Mouse (Mus musculus) intestine, embryonic 16.5 days (tissue): Measurements from ENCODE around the gene Ptgr2. TPM values are rescaled to one million over a fixed set of nuclear protein-coding genes. Genes with fewer than 3 reads are reported as not detected.

Experiments
- ATAC-seq: fragments of 200-750 bp; cut with Nextera tagmentation; 2 replicates; pipeline ENCODE4 v1.8.0; 2017; ENCODE audit warnings: moderate TSS enrichment, moderate library complexity
- H3K27ac ChIP-seq: fragments of 300-500 bp; sonication (generic); 2 replicates; pipeline ENCODE4 v1.5.1; 2014; ENCODE audit warnings: mild to moderate bottlenecking, low read length
- H3K27me3 ChIP-seq: fragments of 300-500 bp; sonication (generic); replicated peaks from 2 replicates; pipeline ENCODE4 v1.6.1; 2014; ENCODE audit warnings: low read length, control low read depth, mixed read lengths; ENCODE audit not compliant: control insufficient read depth, insufficient read depth
- H3K36me3 ChIP-seq: fragments of 300-500 bp; sonication (generic); 2 replicates; pipeline ENCODE4 v1.6.1; 2014; ENCODE audit warnings: low read length, control low read depth; ENCODE audit not compliant: control insufficient read depth, insufficient read depth
- H3K4me1 ChIP-seq: fragments of 300-500 bp; sonication (generic); 2 replicates; pipeline ENCODE4 v1.6.1; 2014; ENCODE audit warnings: low read length, control low read depth, mixed read lengths; ENCODE audit not compliant: control insufficient read depth, insufficient read depth
- H3K4me2 ChIP-seq: fragments of 300-500 bp; sonication (generic); 2 replicates; pipeline ENCODE4 v1.6.1; 2014; ENCODE audit warnings: low read depth, low read length, control low read depth
- H3K4me3 ChIP-seq: fragments of 300-500 bp; sonication (generic); 2 replicates; pipeline ENCODE4 v1.5.1; 2014; ENCODE audit warnings: mild to moderate bottlenecking, low read length
- H3K9ac ChIP-seq: fragments of 300-500 bp; sonication (generic); 2 replicates; pipeline ENCODE4 v1.6.1; 2014; ENCODE audit warnings: low read depth, low read length
- H3K9me3 ChIP-seq: fragments of 300-500 bp; sonication (generic); 2 replicates; pipeline ENCODE4 v1.6.1; 2016; ENCODE audit warnings: low read length, control low read depth; ENCODE audit not compliant: control insufficient read depth
- WGBS: fragments of 180-500 bp; shearing (Covaris S2); extraction: QIAGEN DNeasy Blood & Tissue Kit; methylation state at CpG from one replicate; pipeline ENCODE4 v1.1.7; 2014; 5-methylcytosine and 5-hydroxymethylcytosine counted together
- polyA plus RNA-seq: library from polyadenylated mRNA; unstranded; fragments of >200 nt; fragmentation: Nextera tagmentation; extraction: Ambion mirVana; gene quantifications from 2 replicates; pipeline ENCODE4 v1.2.1, GENCODE M21; 2015

The Ptgr2 gene
- polyA plus RNA-seq, 1 experiment from 2014 or later = 58.1 TPM

- Histone ChIP-seq H3K4me1 (no peaks in the 10 kb centered on the region), H3K36me3 (0 out of 2 replicates have a peak, but pooled peaks cover 5% of the 10 kb centered on the region), H3K27ac (no peak overlapping the region), H3K4me2 (no peak overlapping the region), H3K4me3 (no peak overlapping the region), H3K27me3 (no peaks in the 10 kb centered on the region), H3K9me3 (no peaks in the 10 kb centered on the region), H3K9ac (no peak overlapping the region)
- ATAC-seq = no peak
- WGBS = 63% methylated on average over 3 of the region's 3 CpGs
Observed at GRCm38 (mm10) chr12:84288461-84288860, 3.4 kb downstream of the Ptgr2 start.

GRCm38 (mm10) chr12:84297851-84298250 lies 12.8 kb downstream of the Ptgr2 start:
- no peaks in the 10 kb centered on the region for H3K27me3 ChIP-seq
- no peak overlapping the region for H3K9ac ChIP-seq
- ATAC-seq = no peak
- no peaks in the 10 kb centered on the region for H3K9me3 ChIP-seq
- H3K27ac ChIP-seq = no peak overlapping the region
- 89% methylated on average over 6 of the region's 6 CpGs for WGBS
- no peak overlapping the region for H3K4me3 ChIP-seq
- H3K36me3 ChIP-seq = 0 out of 2 replicates have a peak, but pooled peaks cover 7% of the 10 kb centered on the region
- H3K4me1 ChIP-seq = no peaks in the 10 kb centered on the region
- H3K4me2 ChIP-seq = no peak overlapping the region

- Histone ChIP-seq H3K9ac (no peak overlapping the region), H3K9me3 (no peaks in the 10 kb centered on the region), H3K27ac (no peak overlapping the region), H3K4me2 (no peak overlapping the region), H3K27me3 (no peaks in the 10 kb centered on the region), H3K4me1 (no peaks in the 10 kb centered on the region), H3K36me3 (0 out of 2 replicates have a peak, but pooled peaks cover 4% of the 10 kb centered on the region), H3K4me3 (no peak overlapping the region)
- 96% methylated on average over 2 of the region's 2 CpGs for WGBS
- ATAC-seq = no peak
Observed at GRCm38 (mm10) chr12:84299265-84299664, 14.2 kb downstream of the Ptgr2 start.

GRCm38 (mm10) chr12:84304101-84304500 lies 19.1 kb downstream of the Ptgr2 start:
- WGBS = 78% methylated on average over 5 of the region's 5 CpGs

GRCm38 (mm10) chr12:84304554-84304953 lies 19.5 kb downstream of the Ptgr2 start:
- H3K4me2 ChIP-seq = no peak overlapping the region
- H3K9ac ChIP-seq = no peak overlapping the region
- H3K9me3 ChIP-seq = no peaks in the 10 kb centered on the region
- no peaks in the 10 kb centered on the region for H3K27me3 ChIP-seq
- H3K27ac ChIP-seq = no peak overlapping the region
- H3K36me3 ChIP-seq = peaks cover 8% of the 10 kb centered on the region; the same call in 1 of the 2 replicates
- H3K4me3 ChIP-seq = no peak overlapping the region
- no peaks in the 10 kb centered on the region; the same call in 1 of the 2 replicates for H3K4me1 ChIP-seq
- ATAC-seq = 0 out of 2 replicates have a peak, but pooled peaks have one; percentile 10
- 75% methylated on average over 1 of the region's 1 CpGs for WGBS

More at GRCm38 (mm10) chr12:84304101-84304500, 19.1 kb downstream of the Ptgr2 start:
- ATAC-seq = peak; percentile 92
- H3K9ac ChIP-seq = no peak overlapping the region
- H3K36me3 ChIP-seq = peaks cover 8% of the 10 kb centered on the region; the same call in 1 of the 2 replicates
- H3K27ac ChIP-seq = no peak overlapping the region
- H3K4me1 ChIP-seq = no peaks in the 10 kb centered on the region; the same call in 1 of the 2 replicates
- H3K27me3 ChIP-seq = no peaks in the 10 kb centered on the region
- no peaks in the 10 kb centered on the region for H3K9me3 ChIP-seq
- H3K4me2 ChIP-seq = no peak overlapping the region
- no peak overlapping the region for H3K4me3 ChIP-seq

- no peak for ATAC-seq
- H3K4me2 ChIP-seq = no peak overlapping the region
- no peak overlapping the region for H3K4me3 ChIP-seq
- 78% methylated on average over 3 of the region's 5 CpGs for WGBS
- peaks cover 5% of the 10 kb centered on the region; the same call in 1 of the 2 replicates for H3K4me1 ChIP-seq
- H3K9ac ChIP-seq = no peak overlapping the region
- H3K9me3 ChIP-seq = no peaks in the 10 kb centered on the region
- peaks cover 3% of the 10 kb centered on the region; the same call in 1 of the 2 replicates for H3K36me3 ChIP-seq
- no peaks in the 10 kb centered on the region for H3K27me3 ChIP-seq
- H3K27ac ChIP-seq = no peak overlapping the region
Observed at GRCm38 (mm10) chr12:84311306-84311705, 26.3 kb downstream of the Ptgr2 start.

GRCm38 (mm10) chr12:84316006-84316405 lies 31.0 kb downstream of the Ptgr2 start:
- peaks cover 9% of the 10 kb centered on the region for H3K4me1 ChIP-seq
- 34% methylated on average over 7 of the region's 7 CpGs for WGBS
- H3K27me3 ChIP-seq = no peaks in the 10 kb centered on the region
- H3K36me3 ChIP-seq = no peaks in the 10 kb centered on the region
- peak overlapping the region; percentile 79 for H3K4me2 ChIP-seq
- H3K27ac ChIP-seq = peak overlapping the region; percentile 98
- peak overlapping the region; percentile 93 for H3K4me3 ChIP-seq
- H3K9me3 ChIP-seq = no peaks in the 10 kb centered on the region
- no peak for ATAC-seq
- H3K9ac ChIP-seq = peak overlapping the region; percentile 99

GRCm38 (mm10) chr12:84316721-84317621 lies 31.9 kb downstream of the Ptgr2 start, which contains the start of gene Zfp410:
TSS of gene Zfp410 (plus strand) at chr12:84316852.
- Histone ChIP-seq H3K4me3 (peak within 1 kb of the TSS; percentile 93), H3K4me2 (peak within 1 kb of the TSS; percentile 79), H3K27me3 (no peaks in the 10 kb centered on the region), H3K9me3 (no peaks in the 10 kb centered on the region), H3K4me1 (peaks cover 12% of the 10 kb centered on the region), H3K27ac (peak within 1 kb of the TSS; percentile 98), H3K36me3 (no peaks in the 10 kb centered on the region), H3K9ac (peak within 1 kb of the TSS; percentile 99)
- ATAC-seq = peak; percentile 98
- WGBS = under 1% methylated on average over 77 of the region's 77 CpGs

- Histone ChIP-seq H3K27ac (no peak overlapping the region), H3K4me1 (no peaks in the 10 kb centered on the region), H3K4me3 (no peak overlapping the region), H3K9me3 (no peaks in the 10 kb centered on the region), H3K4me2 (no peak overlapping the region), H3K9ac (no peak overlapping the region), H3K27me3 (no peaks in the 10 kb centered on the region), H3K36me3 (peaks cover 12% of the 10 kb centered on the region)
- peak; percentile 56; the same call in 1 of the 2 replicates for ATAC-seq
- WGBS = 71% methylated on average over 4 of the region's 4 CpGs
Observed at GRCm38 (mm10) chr12:84327111-84327512, 42.1 kb downstream of the Ptgr2 start.
